Mouse (Mus musculus): ENCODE results near the gene Timd2. TPM values are rescaled to one million over a fixed set of nuclear protein-coding genes. Genes with fewer than 3 reads are reported as not detected.
"Not testable (repeated sequence)": the region's sequence is repeated elsewhere in the genome, so short reads cannot be mapped to it uniquely, and the experiment has no call there.

Gene Timd2
- polyA plus RNA-seq, 1 experiment from 2014 or later, result 0.14 TPM

DNA sequence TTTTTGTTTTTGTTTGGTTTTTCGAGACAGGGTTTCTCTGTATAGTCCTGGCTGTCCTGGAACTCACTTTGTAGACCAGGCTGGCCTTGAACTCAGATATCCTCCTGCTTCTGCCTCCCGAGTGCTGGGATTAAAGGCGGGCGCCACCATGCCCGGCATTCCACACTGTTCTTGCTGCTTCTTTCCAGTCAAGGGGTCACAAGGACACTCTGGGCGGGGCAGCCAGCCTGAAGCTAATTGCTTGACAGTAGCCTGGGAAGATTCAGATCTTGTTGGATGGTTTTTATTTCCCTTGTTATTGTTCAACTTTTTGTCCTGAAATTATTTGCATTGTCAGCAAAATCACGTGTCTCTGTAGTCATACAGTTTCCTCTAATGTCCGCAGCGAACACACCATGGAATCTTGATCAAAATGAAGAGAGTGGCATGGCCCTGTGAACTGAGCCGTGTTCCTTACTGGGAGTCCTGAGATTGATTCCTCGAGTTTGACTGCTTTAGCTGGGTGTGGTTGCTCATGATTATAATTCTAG is 24.7 kb upstream of the Timd2 start:
- Histone ChIP-seq H3K27me3 (replicated peaks) (no peaks in the 10 kb centered on the region), H3K4me1 (replicated peaks) (no peaks in the 10 kb centered on the region), H3K9ac (no peak overlapping the region), H3K4me2 (no peak overlapping the region), H3K27ac (ENCODE audit: poor library complexity, severe bottlenecking) (no peak overlapping the region), H3K36me3 (no peaks in the 10 kb centered on the region), H3K4me3 (no peak overlapping the region), H3K9me3 (replicated peaks) (0 out of 2 replicates have a peak, but pooled peaks cover 3% of the 10 kb centered on the region)
- WGBS, result 79% methylated on average over 11 of the region's 11 CpGs
- ATAC-seq (ENCODE audit: insufficient number of reproducible peaks, low FRiP score), result no peak

DNA sequence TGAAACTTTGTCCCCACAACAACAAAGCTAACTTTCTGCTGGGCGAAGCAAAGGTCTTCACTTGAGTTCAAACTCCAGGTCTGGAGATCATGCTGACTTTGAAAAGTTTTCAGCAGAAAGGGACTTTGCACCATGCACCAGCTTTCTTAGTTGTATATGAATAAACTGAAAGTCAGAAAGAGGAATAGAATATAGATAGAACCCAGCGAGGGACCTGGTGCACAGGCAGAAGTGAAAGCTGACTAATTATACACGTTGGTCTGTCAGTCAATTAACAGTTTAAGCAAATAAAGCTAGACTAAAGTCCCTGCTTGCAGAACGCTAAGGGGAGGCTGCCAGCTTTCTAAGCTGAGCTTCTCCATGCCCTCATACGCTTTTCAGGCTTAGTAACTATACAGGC is 8.0 kb downstream of the Timd2 start:
- Histone ChIP-seq H3K4me3 (no peak overlapping the region), H3K4me1 (replicated peaks) (0 out of 2 replicates have a peak, but pooled peaks cover 3% of the 10 kb centered on the region), H3K4me2 (no peak overlapping the region), H3K9me3 (replicated peaks) (no peaks in the 10 kb centered on the region), H3K27ac (ENCODE audit: poor library complexity, severe bottlenecking) (no peak overlapping the region), H3K36me3 (no peaks in the 10 kb centered on the region), H3K9ac (no peak overlapping the region), H3K27me3 (replicated peaks) (no peaks in the 10 kb centered on the region)
- no peak for ATAC-seq (ENCODE audit: insufficient number of reproducible peaks, low FRiP score)
- WGBS, result 76% methylated on average over 5 of the region's 5 CpGs

DNA sequence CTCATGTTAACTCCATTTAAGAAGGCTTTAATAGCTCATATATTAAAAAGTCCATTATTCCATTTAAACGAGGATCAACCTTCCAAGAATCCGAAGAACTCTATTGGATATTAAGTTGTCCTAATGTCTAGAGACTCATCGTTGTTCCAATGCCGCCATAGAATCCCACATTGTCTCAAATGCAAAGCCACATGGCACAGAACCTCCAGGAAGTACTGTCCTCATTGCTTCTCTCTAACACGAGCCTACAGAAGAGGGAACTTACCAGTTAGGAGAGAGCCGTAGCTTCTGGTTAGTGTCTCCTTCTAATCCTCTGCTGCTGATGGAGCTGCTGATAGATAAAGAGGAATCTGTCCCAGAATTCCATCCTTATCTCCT is 8.6 kb downstream of the Timd2 start:
- WGBS, result 62% methylated on average over 6 of the region's 6 CpGs
- ATAC-seq (ENCODE audit: insufficient number of reproducible peaks, low FRiP score), result no peak
- Histone ChIP-seq H3K9ac (no peak overlapping the region), H3K27me3 (replicated peaks) (no peaks in the 10 kb centered on the region), H3K36me3 (no peaks in the 10 kb centered on the region), H3K4me3 (no peak overlapping the region), H3K4me1 (replicated peaks) (0 out of 2 replicates have a peak, but pooled peaks cover 3% of the 10 kb centered on the region), H3K4me2 (no peak overlapping the region), H3K27ac (ENCODE audit: poor library complexity, severe bottlenecking) (no peak overlapping the region), H3K9me3 (replicated peaks) (no peaks in the 10 kb centered on the region)

DNA sequence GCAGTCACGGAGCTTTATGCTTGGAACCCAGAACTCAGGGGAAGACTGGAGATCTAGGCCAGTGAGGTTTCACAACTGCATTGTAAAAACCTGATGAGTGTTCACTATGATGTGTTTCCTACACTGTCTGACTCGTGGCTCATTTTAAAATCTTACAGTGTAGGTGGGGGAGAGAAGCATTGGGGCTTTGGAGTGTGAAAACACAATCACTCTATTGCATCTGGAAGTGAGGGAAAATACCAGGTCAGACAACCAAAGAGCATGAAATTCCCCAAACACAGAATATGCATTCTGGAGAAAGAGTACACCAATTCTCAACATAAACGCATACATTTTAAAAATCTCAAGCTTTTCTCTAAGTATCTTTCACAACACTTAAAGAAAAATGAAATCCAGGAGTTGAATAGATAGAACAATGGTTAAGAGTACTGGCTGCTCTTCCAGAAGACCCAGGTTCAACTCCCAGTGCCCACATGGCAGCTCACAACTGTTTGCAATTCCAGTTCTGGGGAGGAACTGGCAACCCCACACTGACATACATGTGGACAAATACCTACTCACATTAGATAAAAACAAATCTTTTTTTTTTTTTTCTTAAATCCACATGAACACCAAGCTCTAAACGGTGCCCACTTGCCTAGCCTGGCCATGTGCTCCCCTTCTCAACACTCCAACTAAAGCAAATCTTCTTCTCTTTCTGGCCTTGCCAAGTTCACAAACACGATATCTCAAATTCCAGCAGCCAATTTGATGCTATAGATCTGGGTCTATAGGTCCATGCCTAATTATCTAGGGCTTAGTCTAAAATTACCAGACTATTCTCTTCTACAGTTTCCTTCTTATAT is 9.2 kb downstream of the Timd2 start:
- no peaks in the 10 kb centered on the region for H3K9me3 ChIP-seq (replicated peaks)
- no peak overlapping the region for H3K4me2 ChIP-seq
- no peak for ATAC-seq (ENCODE audit: insufficient number of reproducible peaks, low FRiP score)
- no peaks in the 10 kb centered on the region for H3K27me3 ChIP-seq (replicated peaks)
- H3K4me1 ChIP-seq (replicated peaks), result 0 out of 2 replicates have a peak, but pooled peaks cover 3% of the 10 kb centered on the region
- H3K9ac ChIP-seq, result no peak overlapping the region
- WGBS, result 69% methylated on average over 5 of the region's 5 CpGs
- H3K4me3 ChIP-seq, result no peak overlapping the region
- no peak overlapping the region for H3K27ac ChIP-seq (ENCODE audit: poor library complexity, severe bottlenecking)
- no peaks in the 10 kb centered on the region for H3K36me3 ChIP-seq

DNA sequence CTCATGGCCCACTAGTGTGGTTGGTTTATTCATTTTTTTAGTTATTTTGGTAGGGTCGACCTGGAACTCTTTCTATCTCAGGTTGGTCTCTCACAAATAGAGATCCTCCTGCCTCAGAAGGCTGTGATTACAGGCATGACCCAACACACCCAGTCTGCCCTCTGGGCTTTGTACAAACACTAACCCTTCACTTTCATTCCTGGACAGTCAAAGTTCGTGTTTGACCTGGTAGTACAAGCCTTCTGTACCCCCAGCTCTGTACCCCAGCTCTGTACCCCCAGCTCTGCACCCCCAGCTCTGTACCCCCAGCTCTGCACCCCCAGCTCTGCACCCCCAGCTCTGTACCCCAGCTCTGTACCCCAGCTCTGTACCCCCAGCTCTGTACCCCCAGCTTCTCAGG is 11.0 kb downstream of the Timd2 start:
- H3K9me3 ChIP-seq (replicated peaks); H3K4me3 ChIP-seq; ATAC-seq (ENCODE audit: insufficient number of reproducible peaks, low FRiP score); H3K4me1 ChIP-seq (replicated peaks); H3K4me2 ChIP-seq; H3K27ac ChIP-seq (ENCODE audit: poor library complexity, severe bottlenecking); H3K27me3 ChIP-seq (replicated peaks); H3K9ac ChIP-seq; H3K36me3 ChIP-seq: not testable (repeated sequence)
- WGBS, result 75% methylated on average over 2 of the region's 2 CpGs

DNA sequence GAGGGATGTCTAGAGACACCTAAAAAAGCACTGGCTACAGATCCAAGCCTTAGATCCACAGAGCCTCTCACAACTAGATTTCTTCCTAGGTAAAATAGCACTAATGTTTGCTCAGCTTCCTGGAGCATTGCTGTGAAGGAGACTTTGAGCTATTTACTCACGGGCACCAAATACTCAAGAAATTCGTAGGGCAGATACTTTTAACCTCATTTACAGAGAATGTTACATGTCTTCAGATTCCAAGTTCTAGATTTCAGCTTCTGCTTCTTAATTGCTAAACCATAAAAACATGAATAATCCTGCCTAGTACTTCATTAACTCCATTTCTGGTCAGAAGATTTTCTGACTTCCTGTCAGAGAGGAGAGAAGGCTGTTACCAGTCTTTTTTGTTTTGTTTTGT is 16.7 kb downstream of the Timd2 start:
- no peak overlapping the region for H3K27ac ChIP-seq (ENCODE audit: poor library complexity, severe bottlenecking)
- H3K4me1 ChIP-seq (replicated peaks), result no peaks in the 10 kb centered on the region
- H3K9me3 ChIP-seq (replicated peaks), result no peaks in the 10 kb centered on the region
- H3K27me3 ChIP-seq (replicated peaks), result no peaks in the 10 kb centered on the region
- H3K9ac ChIP-seq, result no peak overlapping the region
- H3K36me3 ChIP-seq, result no peaks in the 10 kb centered on the region
- no peak for ATAC-seq (ENCODE audit: insufficient number of reproducible peaks, low FRiP score)
- H3K4me2 ChIP-seq, result no peak overlapping the region
- 84% methylated on average over 2 of the region's 2 CpGs for WGBS
- H3K4me3 ChIP-seq, result no peak overlapping the region

DNA sequence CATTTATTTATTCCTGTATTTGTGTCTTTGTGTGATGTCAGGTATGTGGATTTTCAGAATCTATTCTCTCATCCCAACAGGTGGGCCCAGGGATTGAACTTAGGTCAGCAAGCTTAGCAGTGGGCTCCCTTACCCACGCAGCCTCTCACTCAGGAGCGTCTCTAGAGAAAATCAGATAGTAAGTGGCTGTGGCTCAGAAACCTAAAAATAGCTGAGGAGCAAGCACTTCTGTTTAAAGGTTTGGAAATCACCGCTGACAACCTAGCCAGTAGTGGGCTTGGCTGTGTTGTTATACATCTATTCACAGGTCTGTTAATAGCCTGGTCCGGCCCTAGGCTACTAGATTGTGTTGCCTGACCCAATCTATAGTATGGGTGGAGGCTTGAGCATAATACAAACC is 23.1 kb downstream of the Timd2 start:
- Histone ChIP-seq H3K4me3 (no peak overlapping the region), H3K9me3 (replicated peaks) (no peaks in the 10 kb centered on the region), H3K4me2 (no peak overlapping the region), H3K9ac (no peak overlapping the region), H3K27me3 (replicated peaks) (no peaks in the 10 kb centered on the region), H3K4me1 (replicated peaks) (peaks cover 8% of the 10 kb centered on the region), H3K36me3 (no peaks in the 10 kb centered on the region), H3K27ac (ENCODE audit: poor library complexity, severe bottlenecking) (no peak overlapping the region)
- 22% methylated on average over 4 of the region's 4 CpGs for WGBS
- ATAC-seq (ENCODE audit: insufficient number of reproducible peaks, low FRiP score), result no peak

DNA sequence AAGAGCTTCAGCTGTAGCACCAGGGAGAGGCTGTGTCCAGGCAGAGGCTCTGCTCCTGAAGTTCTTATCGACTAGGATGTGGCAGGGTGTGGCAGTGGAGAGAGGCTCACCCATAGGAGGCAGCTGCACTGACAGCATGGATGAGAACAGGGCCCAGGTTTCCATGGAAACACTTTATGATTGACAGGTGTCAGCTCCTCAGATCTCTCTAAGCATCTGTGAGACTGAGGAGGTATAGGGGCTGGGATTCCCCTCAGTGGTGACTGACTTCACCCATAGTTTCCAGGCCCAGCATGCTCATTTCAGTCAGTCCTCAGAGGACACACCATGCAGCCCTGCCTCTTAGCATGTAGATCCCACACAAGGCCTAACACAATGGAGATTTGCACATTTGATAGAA is 24.0 kb downstream of the Timd2 start:
- H3K4me1 ChIP-seq (replicated peaks), result peaks cover 8% of the 10 kb centered on the region
- H3K27me3 ChIP-seq (replicated peaks), result no peaks in the 10 kb centered on the region
- no peaks in the 10 kb centered on the region for H3K9me3 ChIP-seq (replicated peaks)
- ATAC-seq (ENCODE audit: insufficient number of reproducible peaks, low FRiP score), result no peak
- no peak overlapping the region for H3K4me3 ChIP-seq
- 73% methylated on average over 1 of the region's 1 CpGs for WGBS
- no peak overlapping the region for H3K4me2 ChIP-seq
- H3K36me3 ChIP-seq, result no peaks in the 10 kb centered on the region
- no peak overlapping the region for H3K9ac ChIP-seq
- H3K27ac ChIP-seq (ENCODE audit: poor library complexity, severe bottlenecking), result no peak overlapping the region

DNA sequence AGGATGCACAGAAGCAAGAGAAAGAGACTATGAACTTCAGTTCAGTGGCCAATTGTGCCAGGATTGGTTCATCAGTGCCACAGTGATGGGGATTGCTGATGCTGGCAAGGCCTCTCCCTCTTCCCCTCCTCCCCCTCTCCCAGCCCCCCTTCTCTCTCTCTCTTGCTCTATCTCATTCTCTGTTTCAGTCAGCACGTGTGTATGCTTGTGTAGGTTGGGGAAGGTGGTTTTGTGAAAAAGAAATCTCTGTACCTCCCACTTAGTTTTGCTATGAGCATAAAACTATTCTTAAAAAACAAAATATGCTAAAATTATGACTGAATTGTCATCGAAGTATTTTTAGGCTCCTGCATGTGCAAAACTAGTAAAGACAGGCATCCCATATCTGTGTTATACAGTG is 38.9 kb downstream of the Timd2 start:
- no peak overlapping the region for H3K4me3 ChIP-seq
- H3K4me2 ChIP-seq, result no peak overlapping the region
- ATAC-seq (ENCODE audit: insufficient number of reproducible peaks, low FRiP score), result no peak
- H3K9ac ChIP-seq, result no peak overlapping the region
- no peaks in the 10 kb centered on the region for H3K36me3 ChIP-seq
- no peaks in the 10 kb centered on the region for H3K9me3 ChIP-seq (replicated peaks)
- WGBS, result 68% methylated on average over 2 of the region's 2 CpGs
- H3K4me1 ChIP-seq (replicated peaks), result no peaks in the 10 kb centered on the region
- no peak overlapping the region for H3K27ac ChIP-seq (ENCODE audit: poor library complexity, severe bottlenecking)
- H3K27me3 ChIP-seq (replicated peaks), result no peaks in the 10 kb centered on the region

DNA sequence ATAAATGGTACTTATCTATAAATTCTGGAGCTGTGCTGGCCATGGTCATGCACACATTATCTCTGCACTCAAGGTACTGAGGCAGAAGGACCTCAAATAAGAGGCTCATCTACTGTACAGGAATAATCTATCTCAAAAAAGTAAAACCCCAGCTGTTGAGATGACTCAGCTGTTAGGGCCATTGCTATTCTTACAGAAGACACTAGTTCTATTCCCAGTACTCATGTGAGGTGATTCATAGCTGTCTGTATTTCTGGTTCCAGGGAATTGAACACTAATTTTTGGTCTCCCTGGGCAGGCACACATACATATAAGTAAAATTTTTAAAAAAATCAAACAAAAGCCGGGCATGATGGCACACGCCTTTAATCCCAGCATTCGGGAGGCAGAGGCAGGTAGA is 39.8 kb downstream of the Timd2 start:
- H3K9me3 ChIP-seq (replicated peaks), result no peaks in the 10 kb centered on the region
- H3K36me3 ChIP-seq, result no peaks in the 10 kb centered on the region
- no peaks in the 10 kb centered on the region for H3K4me1 ChIP-seq (replicated peaks)
- ATAC-seq (ENCODE audit: insufficient number of reproducible peaks, low FRiP score), result no peak
- no peak overlapping the region for H3K27ac ChIP-seq (ENCODE audit: poor library complexity, severe bottlenecking)
- H3K27me3 ChIP-seq (replicated peaks), result no peaks in the 10 kb centered on the region
- H3K4me2 ChIP-seq, result no peak overlapping the region
- no peak overlapping the region for H3K4me3 ChIP-seq
- H3K9ac ChIP-seq, result no peak overlapping the region
- WGBS, result 81% methylated on average over 3 of the region's 3 CpGs

DNA sequence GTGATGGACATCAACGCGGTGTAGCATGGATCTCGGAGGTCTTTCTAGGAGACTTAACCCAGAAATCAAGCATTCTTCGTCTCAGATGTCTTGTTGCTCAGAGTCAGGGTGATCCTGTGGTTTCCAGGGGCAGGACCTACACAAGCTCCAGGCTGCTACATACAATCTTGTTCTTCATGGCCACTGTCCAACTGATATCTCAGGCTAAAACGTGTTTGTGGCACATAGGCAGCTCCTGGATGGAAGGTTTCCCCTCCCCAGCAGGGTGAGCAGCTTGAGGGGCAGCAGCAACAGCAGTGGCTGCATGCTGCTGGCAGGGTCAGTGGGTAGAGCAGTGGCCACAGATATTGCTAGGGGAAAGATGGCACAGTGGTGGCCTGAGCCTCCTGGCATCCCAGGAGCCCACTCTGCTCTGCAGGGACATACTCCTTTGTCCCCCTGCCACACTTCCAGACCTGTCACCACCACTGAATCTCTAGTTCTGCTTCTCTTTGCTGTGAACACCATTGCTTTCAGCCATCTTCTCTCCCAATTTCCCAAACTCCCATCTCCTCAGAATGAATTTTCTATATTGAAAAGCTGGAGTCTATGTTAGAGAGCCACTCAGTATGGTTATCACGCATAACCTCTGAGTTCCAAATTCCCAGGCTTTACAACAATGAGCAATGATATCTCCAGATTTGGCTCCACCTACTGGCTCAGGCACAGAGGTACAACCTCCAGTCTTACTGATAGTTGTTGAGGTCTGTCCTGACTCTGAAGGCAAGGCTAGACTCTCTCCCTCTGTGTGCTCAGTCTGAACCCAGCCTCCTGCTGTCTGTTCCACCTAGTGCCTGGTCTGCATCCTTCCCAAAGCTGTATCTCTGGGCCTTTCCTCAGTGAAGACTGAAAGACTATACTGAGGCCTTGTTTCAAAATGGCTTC is 41.0 kb downstream of the Timd2 start:
- H3K4me3 ChIP-seq, result no peak overlapping the region
- H3K36me3 ChIP-seq, result no peaks in the 10 kb centered on the region
- no peaks in the 10 kb centered on the region for H3K27me3 ChIP-seq (replicated peaks)
- no peak overlapping the region for H3K27ac ChIP-seq (ENCODE audit: poor library complexity, severe bottlenecking)
- ATAC-seq (ENCODE audit: insufficient number of reproducible peaks, low FRiP score), result peak; percentile 45; the same call in 1 of the 2 replicates
- no peaks in the 10 kb centered on the region for H3K9me3 ChIP-seq (replicated peaks)
- H3K9ac ChIP-seq, result no peak overlapping the region
- no peak overlapping the region for H3K4me2 ChIP-seq
- no peaks in the 10 kb centered on the region for H3K4me1 ChIP-seq (replicated peaks)
- WGBS, result 55% methylated on average over 6 of the region's 6 CpGs
